Mouse (Mus musculus): Measurements from ENCODE around the gene Cd300a. TPM values are rescaled to one million over a fixed set of nuclear protein-coding genes. Genes with fewer than 3 reads are reported as not detected.
A peak's percentile ranks its signal among the peaks of the same experiment; 100 is the strongest.

Gene Cd300a
- 0.79 and 1.5 TPM in 2 replicates for polyA plus RNA-seq (2014; fragmentation: Nextera tagmentation; extraction: Ambion mirVana)

- Histone ChIP-seq H3K4me1 (ENCODE audit: control insufficient read depth, insufficient read depth, low read length) (no peaks in the 10 kb centered on the region), H3K4me3 (ENCODE audit: low read depth, low read length) (no peak within 1 kb of the TSS), H3K27ac (ENCODE audit: low read depth, low read length) (no peak within 1 kb of the TSS), H3K9me3 (ENCODE audit: control insufficient read depth, low read length) (no peaks in the 10 kb centered on the region), H3K9ac (replicated peaks; ENCODE audit: low read depth, low read length) (no peak within 1 kb of the TSS), H3K4me2 (ENCODE audit: low read depth, low read length) (no peak within 1 kb of the TSS), H3K27me3 (ENCODE audit: control insufficient read depth, insufficient read depth, low read length) (no peaks in the 10 kb centered on the region), H3K36me3 (ENCODE audit: control insufficient read depth, insufficient read depth, low read length) (no peaks in the 10 kb centered on the region)
- WGBS = 69% methylated on average over 18 of the region's 18 CpGs
- no peak for ATAC-seq (ENCODE audit: low read depth)
Observed at GRCm38 (mm10) chr11:114889991-114890518, at the start of gene Cd300a. TSS of gene Cd300a (plus strand) at chr11:114890041.

- no peak; the same call in 1 of the 2 replicates for ATAC-seq (ENCODE audit: low read depth)
- H3K9me3 ChIP-seq (ENCODE audit: control insufficient read depth, low read length) = no peaks in the 10 kb centered on the region
- H3K4me3 ChIP-seq (ENCODE audit: low read depth, low read length) = no peak overlapping the region
Observed at GRCm38 (mm10) chr11:114843818-114844463, 45.9 kb upstream of the Cd300a start.

GRCm38 (mm10) chr11:114844464-114845220 is 45.2 kb upstream of the Cd300a start:
- H3K9me3 ChIP-seq (ENCODE audit: control insufficient read depth, low read length) = no peaks in the 10 kb centered on the region
- no peaks in the 10 kb centered on the region for H3K36me3 ChIP-seq (ENCODE audit: control insufficient read depth, insufficient read depth, low read length)
- no peak overlapping the region for H3K9ac ChIP-seq (replicated peaks; ENCODE audit: low read depth, low read length)
- WGBS = 69% methylated on average over 7 of the region's 7 CpGs
- ATAC-seq (ENCODE audit: low read depth) = no peak
- 0 out of 2 replicates have a peak, but pooled peaks cover 3% of the 10 kb centered on the region for H3K4me1 ChIP-seq (ENCODE audit: control insufficient read depth, insufficient read depth, low read length)
- no peak overlapping the region for H3K27ac ChIP-seq (ENCODE audit: low read depth, low read length)
- H3K4me3 ChIP-seq (ENCODE audit: low read depth, low read length) = no peak overlapping the region
- no peak overlapping the region for H3K4me2 ChIP-seq (ENCODE audit: low read depth, low read length)
- H3K27me3 ChIP-seq (ENCODE audit: control insufficient read depth, insufficient read depth, low read length) = peaks cover 4% of the 10 kb centered on the region

More at GRCm38 (mm10) chr11:114843818-114844463, 45.9 kb upstream of the Cd300a start:
- Histone ChIP-seq H3K9ac (replicated peaks; ENCODE audit: low read depth, low read length) (no peak overlapping the region), H3K4me1 (ENCODE audit: control insufficient read depth, insufficient read depth, low read length) (0 out of 2 replicates have a peak, but pooled peaks cover 3% of the 10 kb centered on the region), H3K27ac (ENCODE audit: low read depth, low read length) (no peak overlapping the region), H3K36me3 (ENCODE audit: control insufficient read depth, insufficient read depth, low read length) (no peaks in the 10 kb centered on the region), H3K27me3 (ENCODE audit: control insufficient read depth, insufficient read depth, low read length) (no peaks in the 10 kb centered on the region), H3K4me2 (ENCODE audit: low read depth, low read length) (no peak overlapping the region)
- WGBS = 3% methylated on average over 8 of the region's 8 CpGs

GRCm38 (mm10) chr11:114846336-114846735 is 43.5 kb upstream of the Cd300a start:
- Histone ChIP-seq H3K9me3 (ENCODE audit: control insufficient read depth, low read length) (no peaks in the 10 kb centered on the region), H3K4me3 (ENCODE audit: low read depth, low read length) (no peak overlapping the region), H3K27ac (ENCODE audit: low read depth, low read length) (no peak overlapping the region), H3K36me3 (ENCODE audit: control insufficient read depth, insufficient read depth, low read length) (no peaks in the 10 kb centered on the region), H3K27me3 (ENCODE audit: control insufficient read depth, insufficient read depth, low read length) (peaks cover 13% of the 10 kb centered on the region), H3K4me2 (ENCODE audit: low read depth, low read length) (no peak overlapping the region), H3K9ac (replicated peaks; ENCODE audit: low read depth, low read length) (no peak overlapping the region), H3K4me1 (ENCODE audit: control insufficient read depth, insufficient read depth, low read length) (0 out of 2 replicates have a peak, but pooled peaks cover 9% of the 10 kb centered on the region)
- ATAC-seq (ENCODE audit: low read depth) = no peak
- WGBS = 85% methylated on average over 4 of the region's 4 CpGs

GRCm38 (mm10) chr11:114847008-114847407 is 42.8 kb upstream of the Cd300a start:
- ATAC-seq (ENCODE audit: low read depth) = no peak
- Histone ChIP-seq H3K27me3 (ENCODE audit: control insufficient read depth, insufficient read depth, low read length) (peaks cover 20% of the 10 kb centered on the region), H3K27ac (ENCODE audit: low read depth, low read length) (no peak overlapping the region), H3K36me3 (ENCODE audit: control insufficient read depth, insufficient read depth, low read length) (no peaks in the 10 kb centered on the region), H3K4me2 (ENCODE audit: low read depth, low read length) (no peak overlapping the region), H3K9me3 (ENCODE audit: control insufficient read depth, low read length) (no peaks in the 10 kb centered on the region), H3K9ac (replicated peaks; ENCODE audit: low read depth, low read length) (no peak overlapping the region), H3K4me3 (ENCODE audit: low read depth, low read length) (no peak overlapping the region), H3K4me1 (ENCODE audit: control insufficient read depth, insufficient read depth, low read length) (0 out of 2 replicates have a peak, but pooled peaks cover 13% of the 10 kb centered on the region)
- 85% methylated on average over 5 of the region's 5 CpGs for WGBS

GRCm38 (mm10) chr11:114849572-114849971 is 40.3 kb upstream of the Cd300a start:
- Histone ChIP-seq H3K4me2 (ENCODE audit: low read depth, low read length) (no peak overlapping the region), H3K27ac (ENCODE audit: low read depth, low read length) (no peak overlapping the region), H3K4me1 (ENCODE audit: control insufficient read depth, insufficient read depth, low read length) (0 out of 2 replicates have a peak, but pooled peaks cover 13% of the 10 kb centered on the region), H3K9me3 (ENCODE audit: control insufficient read depth, low read length) (no peaks in the 10 kb centered on the region), H3K4me3 (ENCODE audit: low read depth, low read length) (no peak overlapping the region), H3K27me3 (ENCODE audit: control insufficient read depth, insufficient read depth, low read length) (peaks cover 31% of the 10 kb centered on the region), H3K9ac (replicated peaks; ENCODE audit: low read depth, low read length) (no peak overlapping the region), H3K36me3 (ENCODE audit: control insufficient read depth, insufficient read depth, low read length) (no peaks in the 10 kb centered on the region)
- 19% methylated on average over 2 of the region's 2 CpGs for WGBS
- ATAC-seq (ENCODE audit: low read depth) = no peak

GRCm38 (mm10) chr11:114850066-114850451 is 39.8 kb upstream of the Cd300a start:
- Histone ChIP-seq H3K4me1 (ENCODE audit: control insufficient read depth, insufficient read depth, low read length) (0 out of 2 replicates have a peak, but pooled peaks cover 13% of the 10 kb centered on the region), H3K27me3 (ENCODE audit: control insufficient read depth, insufficient read depth, low read length) (peaks cover 31% of the 10 kb centered on the region), H3K36me3 (ENCODE audit: control insufficient read depth, insufficient read depth, low read length) (no peaks in the 10 kb centered on the region), H3K9ac (replicated peaks; ENCODE audit: low read depth, low read length) (no peak overlapping the region), H3K4me3 (ENCODE audit: low read depth, low read length) (no peak overlapping the region; the same call in 1 of the 2 replicates), H3K27ac (ENCODE audit: low read depth, low read length) (no peak overlapping the region), H3K4me2 (ENCODE audit: low read depth, low read length) (peak overlapping the region; percentile 99; the same call in 1 of the 2 replicates), H3K9me3 (ENCODE audit: control insufficient read depth, low read length) (no peaks in the 10 kb centered on the region)
- WGBS = 16% methylated on average over 5 of the region's 5 CpGs
- no peak for ATAC-seq (ENCODE audit: low read depth)

- peaks cover 31% of the 10 kb centered on the region for H3K27me3 ChIP-seq (ENCODE audit: control insufficient read depth, insufficient read depth, low read length)
- no peak within 1 kb of the TSS for H3K27ac ChIP-seq (ENCODE audit: low read depth, low read length)
- H3K4me2 ChIP-seq (ENCODE audit: low read depth, low read length) = peak within 1 kb of the TSS; percentile 99
- no peak for ATAC-seq (ENCODE audit: low read depth)
- H3K9me3 ChIP-seq (ENCODE audit: control insufficient read depth, low read length) = no peaks in the 10 kb centered on the region
- H3K4me3 ChIP-seq (ENCODE audit: low read depth, low read length) = peak within 1 kb of the TSS; percentile 56
- no peaks in the 10 kb centered on the region for H3K36me3 ChIP-seq (ENCODE audit: control insufficient read depth, insufficient read depth, low read length)
- H3K4me1 ChIP-seq (ENCODE audit: control insufficient read depth, insufficient read depth, low read length) = 0 out of 2 replicates have a peak, but pooled peaks cover 13% of the 10 kb centered on the region
- WGBS = under 1% methylated on average over 27 of the region's 43 CpGs
- peak within 1 kb of the TSS; percentile 51 for H3K9ac ChIP-seq (replicated peaks; ENCODE audit: low read depth, low read length)
Observed at GRCm38 (mm10) chr11:114850452-114851268, 39.2 kb upstream of the Cd300a start, which contains the start of gene Gprc5c. TSS of gene Gprc5c (plus strand) at chr11:114851152.
